Mouse (Mus musculus): ENCODE results near the gene Ciapin1. TPM values are rescaled to one million over a fixed set of nuclear protein-coding genes. Genes with fewer than 3 reads are reported as not detected.

Ciapin1 gene
- 22.0 and 27.7 TPM in 2 replicates for polyA plus RNA-seq (2012; rRNA removed)

- DNase-seq (ENCODE audit: low spot score), result peak; percentile 91
These were observed at the start of gene Ciapin1, which contains the start of gene Coq9 for GRCm38 (mm10) chr8:94837662-94838574. Gene Ciapin1 (minus strand): TSS chr8:94838358. Gene Coq9 (plus strand): TSS chr8:94838321.

GRCm38 (mm10) chr8:94880742-94881141 is 42.6 kb upstream of the Ciapin1 start:
- no peak for DNase-seq (ENCODE audit: low spot score)

- DNase-seq (ENCODE audit: low spot score), result no peak
These were observed 38.7 kb upstream of the Ciapin1 start for GRCm38 (mm10) chr8:94876820-94877219.

DNA sequence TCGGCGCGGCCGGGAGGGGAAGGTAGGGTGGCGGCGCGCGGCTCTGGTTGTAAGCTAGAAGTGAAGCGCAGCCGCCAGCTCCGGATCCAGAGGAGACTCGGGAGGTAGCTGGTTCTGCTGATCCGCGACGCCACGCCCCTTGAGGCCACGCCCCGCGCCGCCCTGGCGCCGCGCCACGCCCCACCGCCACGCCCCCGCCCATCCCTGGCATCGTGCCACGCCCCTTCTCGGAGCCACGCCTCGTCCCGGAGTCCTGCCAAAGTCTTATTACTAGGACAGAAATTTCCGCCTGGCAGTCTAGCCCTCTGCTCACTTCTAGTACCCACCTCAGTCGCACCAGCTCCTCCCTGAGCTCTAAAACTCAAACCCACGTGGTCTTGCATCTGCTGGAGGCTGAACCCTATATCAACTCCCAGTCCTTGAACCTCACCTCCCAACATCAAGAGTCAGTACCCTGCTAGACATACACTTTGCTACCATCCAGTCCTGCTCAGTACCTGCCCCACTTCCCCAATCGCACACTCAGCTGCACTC is 38.1 kb upstream of the Ciapin1 start, which contains the start of gene Dok4:
Dok4 (minus strand) TSS at position 134 of the 534 bp plus-strand sequence.
- peak; percentile 96 for DNase-seq (ENCODE audit: low spot score)

GRCm38 (mm10) chr8:94875871-94876150 is 37.7 kb upstream of the Ciapin1 start:
- no peak for DNase-seq (ENCODE audit: low spot score)

GRCm38 (mm10) chr8:94875096-94875870 is 37.1 kb upstream of the Ciapin1 start:
- no peak for DNase-seq (ENCODE audit: low spot score)

DNA sequence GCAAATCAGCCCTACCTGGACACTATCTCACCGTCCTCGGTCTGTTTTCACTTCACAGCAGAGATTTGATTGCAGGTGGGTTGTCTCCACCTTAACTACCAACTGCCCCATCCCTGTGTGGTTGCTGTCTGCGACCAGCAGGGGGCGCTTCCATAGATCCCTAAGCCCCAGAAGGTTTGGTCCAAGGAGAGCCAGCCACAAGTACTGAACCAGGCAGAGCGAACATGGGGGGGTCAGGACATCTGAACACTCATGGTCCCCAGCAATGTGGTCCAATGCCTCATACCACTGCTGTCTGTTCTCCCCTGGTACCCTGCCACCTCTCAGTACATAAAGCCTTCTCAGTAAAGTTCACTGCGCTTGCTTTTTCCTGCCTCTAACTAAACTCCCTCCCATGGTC is 36.2 kb upstream of the Ciapin1 start:
- peak; percentile 60 for DNase-seq (ENCODE audit: low spot score)

DNA sequence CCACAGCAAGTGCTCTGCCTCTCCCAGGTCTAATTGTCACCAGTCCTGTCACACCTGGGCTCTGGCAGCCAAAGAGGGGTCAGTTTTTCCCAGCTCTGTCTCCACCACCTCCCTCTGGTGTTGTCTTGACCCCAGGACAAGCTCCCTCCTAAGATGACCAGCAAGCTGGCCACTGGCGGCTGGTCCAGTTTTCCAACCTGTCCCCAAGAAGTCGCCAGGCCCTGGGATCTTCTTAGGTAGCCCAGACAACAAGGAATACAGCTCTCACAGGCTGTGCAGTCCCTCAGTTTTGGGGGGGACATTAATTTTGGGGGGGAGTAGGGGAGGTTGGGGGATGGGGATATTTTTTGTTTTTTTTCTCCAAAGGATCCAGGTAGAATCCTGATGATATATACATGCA is 34.4 kb upstream of the Ciapin1 start:
- DNase-seq (ENCODE audit: low spot score), result no peak

DNA sequence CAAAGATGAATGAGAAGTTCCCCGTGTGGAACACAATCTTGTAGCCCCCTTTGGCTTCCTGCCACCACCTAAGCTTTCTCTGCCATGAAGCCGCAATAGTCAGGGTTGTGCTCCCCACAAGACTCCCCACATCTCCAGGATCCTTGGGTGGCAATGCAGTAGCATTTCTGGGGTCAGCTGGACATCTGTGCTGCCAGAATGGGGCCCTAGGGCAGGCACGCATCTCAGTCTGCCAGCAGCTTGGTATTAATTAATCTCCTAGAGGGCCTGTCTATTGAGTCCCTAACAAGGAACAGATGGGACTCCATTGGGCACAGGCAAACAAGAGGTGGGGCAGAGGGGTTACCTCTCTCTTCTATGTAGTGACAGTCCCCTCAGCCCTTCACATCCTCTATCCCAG is 34.0 kb upstream of the Ciapin1 start:
- DNase-seq (ENCODE audit: low spot score), result no peak

GRCm38 (mm10) chr8:94871108-94871894 is 33.1 kb upstream of the Ciapin1 start:
- DNase-seq (ENCODE audit: low spot score), result no peak

- DNase-seq (ENCODE audit: low spot score), result no peak
These were observed 32.4 kb upstream of the Ciapin1 start for GRCm38 (mm10) chr8:94870474-94871107.

DNA sequence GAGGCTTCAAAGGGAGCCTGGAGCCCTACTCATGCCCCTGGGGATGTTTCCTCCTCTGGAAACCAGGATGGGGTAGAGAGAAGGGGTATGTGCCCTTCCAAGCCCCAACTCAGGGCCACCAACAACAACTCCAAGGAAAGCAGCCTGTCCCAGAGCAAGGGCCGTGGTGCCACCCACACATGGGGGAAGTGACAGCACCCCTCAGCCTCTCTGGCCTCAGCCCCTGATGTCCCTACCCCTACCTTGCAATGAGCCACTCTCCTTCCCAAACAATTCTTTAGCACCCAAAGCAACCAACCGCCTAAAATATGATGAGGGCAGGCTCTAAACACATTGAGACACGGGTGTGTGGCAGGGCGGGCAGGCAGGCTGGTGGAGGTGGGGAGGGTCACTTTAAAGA is 31.8 kb upstream of the Ciapin1 start:
- no peak for DNase-seq (ENCODE audit: low spot score)

DNA sequence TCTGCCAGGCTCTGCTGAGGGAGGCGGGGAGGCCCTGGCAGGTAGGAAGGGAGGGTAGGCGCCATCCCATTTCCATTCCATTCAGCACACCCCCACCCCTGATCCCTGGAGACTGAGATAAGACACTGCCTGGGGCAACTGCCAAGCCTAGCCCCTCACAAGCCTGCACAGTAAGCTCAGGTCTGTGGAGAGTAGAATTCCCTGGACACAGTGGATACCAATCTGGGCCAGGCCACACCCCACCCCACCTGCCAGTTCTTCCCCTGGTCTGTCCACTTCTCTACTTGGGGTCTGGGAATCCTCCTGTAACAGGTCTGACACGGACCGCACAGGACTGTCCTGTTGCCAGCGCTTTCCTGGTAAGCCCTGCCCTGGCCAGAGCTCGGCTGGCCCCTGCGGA is 31.0 kb upstream of the Ciapin1 start:
- no peak for DNase-seq (ENCODE audit: low spot score)

GRCm38 (mm10) chr8:94866921-94867320 is 28.8 kb upstream of the Ciapin1 start:
- no peak for DNase-seq (ENCODE audit: low spot score)

GRCm38 (mm10) chr8:94865292-94865691 is 27.1 kb upstream of the Ciapin1 start:
- DNase-seq (ENCODE audit: low spot score), result no peak

GRCm38 (mm10) chr8:94863897-94864673 is 25.9 kb upstream of the Ciapin1 start:
- no peak for DNase-seq (ENCODE audit: low spot score)

- DNase-seq (ENCODE audit: low spot score), result no peak
These were observed 24.5 kb upstream of the Ciapin1 start for GRCm38 (mm10) chr8:94862487-94863220.

DNA sequence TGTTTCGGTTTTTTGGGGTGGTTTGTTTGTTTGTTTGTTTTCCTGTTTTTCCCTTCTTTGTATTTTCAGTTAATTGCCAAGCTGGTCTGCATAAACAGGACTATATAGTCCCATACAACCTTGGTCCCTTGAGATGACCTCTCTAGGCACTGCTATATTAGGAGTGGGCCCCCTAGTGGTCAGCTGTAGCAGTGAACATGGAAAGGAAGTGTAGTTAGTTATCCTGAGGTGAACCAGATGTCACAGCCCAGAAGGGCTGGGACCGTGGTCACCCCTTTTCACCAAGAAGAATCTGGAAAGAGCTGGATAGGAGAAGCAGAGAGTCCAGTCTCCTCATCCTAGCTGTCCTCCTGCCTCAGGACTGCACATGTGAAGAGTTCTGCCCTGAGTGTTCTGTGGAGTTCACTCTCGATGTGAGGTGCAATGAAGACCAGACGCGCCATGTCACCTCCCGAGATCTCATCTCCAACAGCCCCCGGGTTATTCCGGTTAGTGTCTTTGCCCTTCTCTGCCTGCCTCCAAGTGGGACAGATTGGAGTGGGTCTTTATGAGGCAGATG is 23.3 kb upstream of the Ciapin1 start:
- no peak for DNase-seq (ENCODE audit: low spot score)
